Mouse (Mus musculus): ENCODE measurements around the gene Aknad1.

DNA sequence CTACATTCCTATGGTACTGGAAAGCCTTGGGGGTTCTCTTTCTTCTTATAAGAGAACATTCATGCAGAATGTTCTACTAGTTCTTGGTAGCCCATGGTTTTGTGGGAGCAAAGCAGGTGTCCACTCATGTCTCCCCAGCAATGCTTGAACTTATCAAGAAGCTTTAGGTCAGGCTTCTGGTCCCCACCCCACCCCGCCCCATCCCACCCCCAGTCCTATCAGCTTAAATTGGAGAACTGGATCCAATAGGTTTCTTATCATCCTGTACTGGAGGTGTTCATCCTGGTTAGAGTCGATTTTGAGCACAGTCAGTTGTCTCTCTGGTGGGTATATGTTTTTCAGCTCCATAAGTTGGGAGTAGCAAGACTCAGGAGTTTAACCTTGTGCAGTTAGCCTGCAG lies 16.1 kb downstream of the Aknad1 start:
- TF ChIP-seq E2F4 (IDR thresholded peaks at IDR 0.05; ENCODE audit: insufficient read depth) (no peak), CEBPB (IDR thresholded peaks at IDR 0.05; ENCODE audit: insufficient read depth, poor library complexity, severe bottlenecking) (no peak), POLR2A (IDR thresholded peaks at IDR 0.05; ENCODE audit: insufficient read length, low read depth) (no peak), REST (IDR thresholded peaks at IDR 0.05; ENCODE audit: insufficient read depth, insufficient read length) (no peak), MAX (IDR thresholded peaks at IDR 0.05; ENCODE audit: low read depth) (no peak), MYOG (IDR thresholded peaks at IDR 0.05; ENCODE audit: control insufficient read depth in 1 of 3, insufficient read depth in 1 of 3, insufficient read length in 2 of 3, low read depth in 2 of 3) (no peak), MYOD1 (IDR thresholded peaks at IDR 0.05; ENCODE audit: control insufficient read depth in 1 of 3, insufficient read length in 2 of 3, low read depth in 2 of 3) (no peak), USF1 (IDR thresholded peaks at IDR 0.05; ENCODE audit: low read depth) (no peak)
